Mouse (Mus musculus) CD8-positive naive resting alpha-beta T cell, adult 2 months (primary cell): ENCODE measurements around the gene Rpusd4.

Source experiments
- DNase-seq, 2 experiments: peaks; one replicate each; pipeline ENCODE4 v3.0.0; 2022; ENCODE audit warnings: low read depth in 2 of 2, low spot score in 2 of 2

Rpusd4 gene

DNA sequence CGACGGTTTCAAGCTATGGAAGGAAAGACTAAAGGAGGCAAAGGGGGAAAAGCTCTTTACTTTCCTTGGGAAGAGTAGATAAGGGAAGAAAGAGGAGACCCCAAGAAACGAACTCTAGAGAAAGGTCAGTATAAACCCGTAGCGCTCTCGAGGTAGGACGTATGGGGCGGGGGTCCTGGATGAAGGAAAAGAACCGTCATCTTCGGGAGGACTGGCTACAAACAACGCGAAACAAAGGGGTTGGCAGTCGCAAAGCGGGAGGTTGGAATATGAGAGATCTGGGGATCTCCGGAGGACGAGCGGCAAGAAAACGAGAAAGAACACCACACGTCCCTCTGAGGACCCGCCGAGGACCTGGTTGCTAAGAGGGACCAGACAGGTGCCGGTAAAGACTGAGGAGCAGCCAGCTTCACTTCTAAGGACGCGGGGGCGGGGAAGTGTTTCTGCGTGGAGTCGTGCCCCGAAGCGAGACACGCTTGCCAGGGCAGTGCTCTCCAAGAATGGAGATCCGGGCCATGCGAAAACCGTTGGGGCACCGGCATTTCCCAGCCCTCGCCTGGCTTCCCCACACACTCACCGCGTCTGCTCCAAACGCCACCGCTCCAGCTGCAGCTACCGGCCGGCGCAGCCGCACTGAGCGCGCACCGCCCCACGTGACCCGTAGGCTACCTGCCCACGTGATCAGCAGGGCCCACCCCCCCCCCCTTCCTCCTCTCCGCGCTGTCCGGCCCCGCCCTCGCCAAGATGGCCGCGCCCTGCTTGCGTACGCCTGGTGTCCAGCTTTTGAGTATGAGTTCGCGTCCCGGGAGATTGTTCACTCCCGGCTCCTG is at the start of gene Rpusd4, which contains the start of gene Fam118b:
Gene Rpusd4 (plus strand): TSS at position 720 of the 830 bp plus-strand sequence.
Gene Fam118b (minus strand): TSS at position 660 of the 830 bp plus-strand sequence.
- DNase-seq, result peak; percentile 85 to 86

DNA sequence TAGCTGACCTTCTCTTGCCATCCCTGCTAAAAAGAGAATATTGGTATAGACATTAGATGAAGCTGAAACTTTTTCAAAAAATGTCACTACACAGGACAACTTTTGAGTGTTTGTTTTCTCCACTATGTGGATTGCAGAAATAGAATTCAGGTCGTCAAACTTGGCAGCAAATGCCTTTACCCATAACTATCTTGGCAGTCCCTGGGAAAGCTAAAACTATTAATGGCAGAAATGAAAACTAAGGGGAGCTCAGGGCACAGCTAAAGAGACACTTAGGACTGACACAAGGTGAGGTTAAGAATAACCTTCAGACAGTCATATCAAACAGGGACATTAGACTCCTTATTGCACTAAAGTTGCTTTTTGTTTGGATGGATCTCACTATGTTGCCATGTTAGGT is 49.7 kb upstream of the Rpusd4 start:
- no peak for DNase-seq

DNA sequence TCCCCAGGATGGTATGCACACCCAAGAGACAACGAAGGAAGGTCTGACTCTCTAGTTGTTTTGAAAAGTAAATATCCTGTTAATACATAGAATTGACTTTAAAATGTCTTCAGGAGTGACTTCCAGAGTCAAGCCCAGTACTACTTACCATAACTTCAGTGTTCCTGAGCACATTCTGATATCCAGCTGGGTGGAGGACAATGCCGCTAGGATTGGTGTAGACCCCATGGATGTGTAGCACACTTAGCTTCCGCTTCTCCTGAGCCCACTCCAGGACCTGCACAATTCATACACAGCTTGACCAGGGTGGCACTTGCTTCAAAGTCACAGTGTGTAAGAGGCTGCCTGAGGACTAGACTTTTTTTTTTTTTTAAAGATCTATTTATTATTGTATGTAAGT is 44.2 kb upstream of the Rpusd4 start:
- no peak for DNase-seq

DNA sequence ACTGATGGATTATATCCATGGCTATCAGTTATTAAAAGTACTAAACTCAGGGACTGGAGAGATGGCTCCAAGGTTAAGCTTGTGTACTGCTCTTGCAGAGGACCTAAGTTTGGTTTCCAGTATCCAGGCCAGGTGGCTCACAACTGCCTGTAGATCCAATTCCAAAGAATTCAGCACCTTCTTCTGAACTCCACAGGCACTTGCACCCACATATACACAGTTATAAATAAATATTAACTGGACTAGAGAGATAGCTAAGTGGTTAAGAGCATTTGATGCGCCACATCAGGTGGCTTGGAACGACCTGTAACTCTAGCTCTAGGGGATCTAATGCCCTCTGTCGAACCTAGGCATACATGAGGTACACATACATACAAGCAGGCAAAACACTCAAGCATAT is 39.0 kb upstream of the Rpusd4 start:
- no peak for DNase-seq

DNA sequence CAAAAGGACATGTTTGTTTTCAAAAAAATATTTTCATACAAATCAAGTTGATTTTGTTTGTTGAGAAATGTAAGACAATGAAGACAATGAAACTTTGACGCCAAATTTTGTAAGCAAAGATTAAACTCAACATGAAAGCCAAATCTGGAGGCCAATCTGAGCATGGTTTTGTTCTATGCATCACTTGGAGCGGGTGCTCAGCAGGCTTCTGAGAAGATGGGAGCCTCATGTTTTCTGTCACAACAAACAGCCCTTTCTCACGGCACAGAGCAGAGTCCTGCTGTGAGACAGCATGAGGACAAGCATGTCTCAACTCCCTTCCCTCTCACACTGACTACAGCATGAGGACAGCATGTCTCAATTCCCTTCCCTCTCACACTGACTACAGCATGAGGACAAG is 31.7 kb upstream of the Rpusd4 start:
- no peak for DNase-seq

DNA sequence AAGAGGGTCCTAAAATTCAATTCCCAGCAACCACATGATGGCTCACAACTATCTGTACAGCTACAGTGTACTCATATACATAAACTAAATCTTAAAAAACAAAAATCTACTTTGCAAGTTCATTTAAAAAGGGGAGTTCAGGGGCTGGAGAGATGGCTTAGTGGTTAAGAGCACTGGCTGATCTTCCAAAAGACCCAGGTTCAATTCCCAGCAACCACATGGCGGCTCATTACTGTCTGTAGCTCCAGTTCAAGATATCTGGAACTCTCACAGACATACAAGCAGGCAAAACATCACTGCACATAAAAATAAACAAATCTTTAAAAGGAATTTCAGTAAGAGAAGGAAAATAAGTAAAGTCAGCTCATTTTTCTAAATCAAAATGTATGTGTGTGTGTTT is 29.3 kb upstream of the Rpusd4 start:
- DNase-seq, result no peak

DNA sequence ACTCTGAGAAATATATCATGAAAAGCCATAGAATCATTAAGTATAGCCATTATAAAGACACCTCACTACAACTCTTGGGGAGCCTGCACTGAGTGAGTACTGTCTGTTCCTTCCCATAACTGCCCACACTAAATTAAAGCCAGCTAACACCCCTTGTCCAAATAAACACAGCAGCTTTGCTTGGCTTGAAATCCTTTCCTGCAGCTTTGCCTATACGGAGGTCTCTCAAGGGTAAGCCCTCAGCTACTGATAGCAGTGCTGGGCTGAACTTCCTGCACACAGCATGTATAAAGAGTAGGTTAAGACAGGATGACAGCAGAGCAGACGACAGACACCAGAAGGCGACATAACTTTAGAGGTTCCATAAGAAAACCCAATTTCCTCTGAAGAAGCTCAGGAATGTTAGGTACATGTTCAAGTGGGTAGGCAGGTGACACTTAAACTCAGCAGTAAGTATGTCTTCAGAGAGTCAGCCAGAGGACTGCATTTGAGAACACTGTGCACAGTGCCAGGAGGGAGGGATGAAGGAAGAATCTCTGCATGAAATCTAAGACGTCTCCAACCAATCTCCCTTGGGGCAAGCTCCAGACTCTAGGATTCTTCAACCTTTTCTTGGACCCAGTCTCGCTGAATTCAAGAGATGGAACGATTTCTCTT is 28.6 kb upstream of the Rpusd4 start:
- DNase-seq, result no peak

DNA sequence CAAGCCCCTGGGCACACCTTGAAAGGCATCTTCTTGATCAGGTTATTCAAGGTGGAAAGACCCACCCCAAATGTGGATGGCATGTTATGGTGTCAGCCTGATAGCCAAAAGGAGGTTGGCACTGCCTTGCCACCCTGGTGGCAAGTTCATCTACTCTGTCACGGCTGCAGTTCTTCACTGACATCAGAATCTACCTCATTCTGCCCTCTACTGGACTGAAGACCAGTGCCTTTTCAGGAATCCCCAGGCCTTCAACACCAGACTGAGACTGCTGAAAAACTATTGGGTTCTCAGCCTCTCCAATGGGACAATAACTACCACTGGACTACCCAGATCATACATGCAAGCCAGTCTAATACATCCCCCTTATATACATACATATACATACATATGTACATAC is 27.9 kb upstream of the Rpusd4 start:
- DNase-seq, result no peak

DNA sequence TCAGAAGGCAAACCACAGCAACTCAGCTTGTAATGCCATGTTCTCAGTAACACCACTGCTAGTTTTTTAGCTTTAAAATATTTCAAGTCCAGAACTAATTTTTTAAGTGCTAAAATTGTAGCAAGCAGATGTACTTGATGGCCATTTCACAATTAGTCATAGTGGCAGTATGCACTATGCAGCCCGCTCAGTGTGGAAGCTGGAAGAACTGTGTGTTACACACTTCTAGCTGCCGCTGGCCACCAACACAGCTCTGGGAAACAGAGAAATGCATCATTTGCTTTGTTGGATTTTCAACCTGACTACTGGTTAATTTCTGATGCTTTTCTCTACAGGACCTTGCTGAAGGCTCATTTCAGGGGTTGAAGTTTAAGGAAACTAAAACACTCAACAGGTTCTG is 20.3 kb upstream of the Rpusd4 start:
- DNase-seq, result no peak

DNA sequence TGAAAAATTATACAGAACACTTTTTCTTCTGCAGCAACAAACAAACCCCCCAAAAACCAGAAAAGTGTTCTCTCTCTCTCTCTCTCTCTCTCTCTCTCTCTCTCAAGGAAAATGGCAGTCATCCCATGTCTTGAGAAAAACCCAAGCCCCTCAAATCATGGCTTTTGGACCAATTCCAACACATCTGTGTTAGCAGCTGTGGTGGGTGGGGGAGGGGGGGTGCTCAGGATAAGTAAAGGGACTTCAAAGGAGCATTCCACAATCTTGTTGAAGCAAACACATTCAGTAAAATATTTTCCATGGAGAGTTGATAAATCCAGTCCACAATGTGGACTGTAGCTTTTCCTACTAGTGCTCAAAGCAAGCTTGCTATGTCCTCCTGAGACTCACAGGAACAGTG is 18.2 kb upstream of the Rpusd4 start:
- DNase-seq, result no peak

DNA sequence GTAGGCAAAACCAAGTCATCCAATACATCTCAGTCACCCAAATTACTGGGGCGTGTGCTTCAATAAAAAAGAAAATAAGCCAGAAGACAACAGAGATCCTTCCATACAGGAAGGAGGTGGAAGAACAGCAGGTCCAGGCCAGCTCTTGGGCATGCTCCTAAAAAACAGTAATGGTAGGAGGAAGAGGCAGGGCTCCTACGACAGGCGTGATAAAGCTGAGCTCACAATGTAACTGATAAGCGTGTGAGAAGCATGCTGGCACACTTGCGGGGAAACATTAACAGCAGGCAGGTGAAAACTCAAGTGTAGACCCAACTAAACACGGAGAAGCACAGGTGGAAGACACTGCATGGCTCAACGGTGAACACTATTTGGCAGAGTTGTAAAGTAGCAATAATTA is 10.3 kb upstream of the Rpusd4 start:
- no peak for DNase-seq

DNA sequence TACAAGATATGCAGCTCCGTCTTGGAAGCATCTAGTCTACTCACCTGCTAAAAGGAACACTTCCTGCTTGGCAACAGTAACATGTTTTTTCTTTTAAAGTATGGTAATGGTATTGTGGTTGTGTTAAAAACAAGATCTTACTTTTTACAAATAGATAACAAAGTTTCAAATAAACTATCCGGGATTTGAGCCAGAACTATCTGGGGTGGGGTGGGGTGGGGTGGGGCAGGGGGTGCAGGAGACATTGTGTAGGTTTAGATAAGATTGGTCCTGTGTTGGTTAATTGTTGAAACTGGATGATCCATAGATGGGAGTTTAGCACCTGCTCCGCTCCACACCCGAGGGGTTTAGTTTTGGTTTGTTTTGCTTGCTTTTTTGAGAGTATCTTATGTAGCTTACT is 5.2 kb upstream of the Rpusd4 start:
- DNase-seq, result no peak

DNA sequence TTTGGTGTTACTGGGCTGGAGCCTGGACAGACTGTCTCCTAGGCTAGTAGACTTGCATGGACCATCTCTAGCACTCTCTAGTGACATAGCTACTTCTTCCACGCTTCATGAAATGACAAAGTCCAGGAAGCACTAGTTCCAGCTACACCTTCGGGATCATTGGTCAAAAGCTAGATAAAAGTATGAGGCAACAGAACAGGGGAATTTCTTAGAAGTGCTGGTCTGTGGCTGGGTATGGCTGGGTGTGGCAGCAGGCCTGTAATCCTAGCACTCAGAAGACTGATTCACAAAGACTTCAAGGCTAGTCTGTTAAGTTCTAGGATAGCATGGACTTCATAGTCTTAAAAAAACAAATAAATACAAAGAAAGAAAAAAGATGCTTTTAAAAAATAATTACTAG is 4.2 kb upstream of the Rpusd4 start:
- DNase-seq, result no peak

DNA sequence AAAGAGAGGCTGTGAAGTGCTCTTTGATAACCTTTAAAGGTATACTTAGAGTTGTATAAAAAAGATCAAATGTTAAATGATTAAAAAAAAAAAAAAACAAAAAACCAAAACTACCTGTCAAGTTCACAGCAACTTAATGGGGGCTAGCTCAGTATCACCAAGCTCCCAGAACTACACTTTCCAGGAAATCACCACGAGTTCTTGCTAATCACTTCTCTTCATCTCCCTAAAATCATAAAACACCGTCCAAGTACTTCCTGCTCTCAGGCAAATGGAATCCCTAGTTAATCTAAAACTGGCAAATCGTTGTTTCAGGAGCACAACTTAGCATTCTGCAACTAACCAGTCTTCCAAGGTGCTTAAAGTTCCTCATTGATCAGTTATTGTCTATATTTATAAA is 3.2 kb upstream of the Rpusd4 start:
- DNase-seq, result no peak

DNA sequence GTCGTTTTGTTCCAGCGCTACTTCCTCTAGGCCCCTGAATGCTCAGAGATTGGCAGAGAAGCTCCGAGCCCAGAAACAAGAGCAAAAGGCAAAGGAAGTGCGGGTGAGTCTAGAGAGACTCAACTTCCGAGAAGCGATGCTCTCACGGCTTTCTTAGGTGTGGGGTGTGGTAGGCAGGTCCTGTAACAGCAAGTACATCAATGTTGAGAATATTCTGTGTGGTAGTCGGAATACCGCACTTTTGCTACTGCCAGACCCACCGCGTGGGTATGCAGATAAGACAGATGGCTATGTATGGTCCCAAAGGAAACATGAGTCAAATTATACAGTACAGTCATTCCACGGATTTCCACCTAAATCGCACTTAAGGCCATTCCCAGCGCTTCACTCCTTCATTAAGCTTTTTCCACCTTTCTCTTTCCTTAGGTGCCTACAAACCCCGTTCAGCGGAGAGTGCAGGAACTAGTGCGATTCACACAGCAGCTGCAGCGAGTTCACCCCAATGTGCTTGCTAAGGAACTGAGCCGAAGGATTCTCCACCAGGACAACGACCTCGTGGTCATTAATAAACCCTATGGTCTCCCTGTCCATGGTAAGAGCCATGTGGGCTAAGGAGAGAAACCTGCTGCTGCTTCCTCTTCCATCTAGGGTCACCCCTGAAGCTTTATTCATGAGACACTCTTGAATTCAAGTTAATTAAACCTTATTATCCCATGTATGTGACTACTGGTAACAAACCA is 481 bp downstream of the Rpusd4 start:
- DNase-seq, result no peak

DNA sequence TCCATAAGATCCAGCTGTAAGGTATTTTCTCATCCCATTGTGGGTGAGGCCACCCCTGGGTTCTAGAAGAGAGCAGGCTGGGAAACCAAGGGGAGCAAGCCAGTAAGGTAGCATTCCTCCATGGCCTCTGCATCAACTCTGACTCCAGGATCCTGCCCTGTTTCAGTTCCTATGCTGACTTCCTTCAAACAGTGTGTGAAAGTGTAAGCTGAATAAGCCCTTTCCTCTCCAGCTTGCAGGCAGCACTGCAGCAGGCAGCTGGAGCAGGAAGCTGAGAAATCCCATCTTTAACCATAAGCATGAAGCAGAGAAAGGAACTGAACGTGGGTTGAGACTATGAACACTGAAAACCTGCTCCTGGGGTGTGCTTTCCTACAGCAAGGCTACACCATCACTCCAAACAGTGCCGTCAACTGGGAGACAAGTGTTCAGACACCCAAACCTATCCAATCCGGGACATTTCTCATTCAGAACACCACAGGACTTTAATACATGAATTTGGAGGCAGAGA is 10.2 kb downstream of the Rpusd4 start:
- no peak for DNase-seq

DNA sequence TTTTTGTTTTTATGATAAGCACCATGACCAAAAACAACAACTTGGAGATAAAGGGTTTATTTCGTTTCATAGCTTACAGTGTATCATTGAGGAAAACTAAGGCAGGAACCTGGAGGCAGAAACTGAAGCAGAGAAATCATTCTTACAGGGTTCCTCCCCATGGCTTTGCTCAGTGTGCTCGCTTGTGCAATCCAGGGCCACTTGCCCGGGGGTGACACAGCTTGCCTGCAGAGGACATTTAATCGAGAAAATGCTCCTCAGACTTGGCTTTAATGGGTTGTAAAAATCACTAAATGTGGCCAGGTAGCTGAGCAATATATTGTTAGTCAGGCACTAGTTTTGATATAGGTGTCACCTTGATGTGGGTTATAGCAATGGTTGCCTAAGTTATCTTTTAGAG is 10.8 kb downstream of the Rpusd4 start:
- no peak for DNase-seq

DNA sequence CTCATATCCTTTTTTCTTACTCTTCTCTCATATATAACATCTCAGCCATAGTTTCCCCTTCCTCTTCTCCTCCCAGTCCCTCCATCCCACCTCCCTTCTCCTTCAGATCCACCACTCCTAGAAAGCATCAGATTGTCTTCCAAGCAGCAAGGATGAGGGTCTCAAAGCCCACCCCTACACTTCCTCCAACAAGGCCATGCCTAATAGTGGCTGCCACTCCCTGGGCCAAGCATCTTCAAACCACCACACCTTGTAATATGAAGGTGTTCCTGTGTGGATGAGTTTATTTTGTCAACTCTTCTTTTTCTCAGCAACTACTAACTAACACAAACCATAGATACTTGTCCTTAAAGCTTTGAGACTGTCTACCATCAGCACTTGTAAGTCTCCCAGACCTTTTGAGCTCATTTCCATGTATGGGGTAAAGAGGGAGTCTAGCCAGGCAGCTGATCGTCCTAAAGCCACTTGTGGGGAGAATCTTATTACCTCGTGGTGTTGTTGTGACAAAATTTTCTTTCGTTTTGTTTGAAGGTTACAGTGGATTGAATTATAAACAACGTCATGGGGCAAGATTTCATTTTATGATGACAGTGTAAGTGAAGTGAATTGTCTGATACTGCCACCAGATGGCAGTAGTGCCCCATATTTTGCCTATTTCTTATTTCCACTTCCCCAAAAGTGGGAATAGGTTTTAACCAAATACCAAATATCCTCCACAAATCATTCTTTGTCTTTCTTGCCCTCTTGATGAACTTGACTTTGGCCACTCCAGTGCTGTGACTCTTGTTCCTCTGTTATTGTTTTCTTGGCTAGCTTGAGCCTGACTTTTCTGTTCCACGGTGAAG is 14.6 kb downstream of the Rpusd4 start:
- DNase-seq, result peak; percentile 27 to 58

DNA sequence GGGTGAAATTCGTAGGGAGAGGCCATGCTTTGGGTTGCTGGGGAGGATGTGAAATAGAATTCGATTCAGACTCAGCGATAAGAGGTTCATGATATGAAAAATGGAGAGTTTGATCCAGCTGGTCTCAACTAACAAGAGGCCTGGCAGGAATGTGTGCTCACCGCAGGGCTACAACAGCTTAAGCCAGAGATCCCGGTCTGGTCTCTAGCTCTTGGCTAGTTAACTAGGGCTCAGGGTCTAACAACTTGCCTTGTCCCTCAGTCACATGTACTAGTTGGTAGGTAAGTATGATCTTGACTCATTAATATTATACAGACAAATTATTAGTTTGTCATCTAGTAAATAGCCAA is 15.2 kb downstream of the Rpusd4 start:
- DNase-seq, result no peak

DNA sequence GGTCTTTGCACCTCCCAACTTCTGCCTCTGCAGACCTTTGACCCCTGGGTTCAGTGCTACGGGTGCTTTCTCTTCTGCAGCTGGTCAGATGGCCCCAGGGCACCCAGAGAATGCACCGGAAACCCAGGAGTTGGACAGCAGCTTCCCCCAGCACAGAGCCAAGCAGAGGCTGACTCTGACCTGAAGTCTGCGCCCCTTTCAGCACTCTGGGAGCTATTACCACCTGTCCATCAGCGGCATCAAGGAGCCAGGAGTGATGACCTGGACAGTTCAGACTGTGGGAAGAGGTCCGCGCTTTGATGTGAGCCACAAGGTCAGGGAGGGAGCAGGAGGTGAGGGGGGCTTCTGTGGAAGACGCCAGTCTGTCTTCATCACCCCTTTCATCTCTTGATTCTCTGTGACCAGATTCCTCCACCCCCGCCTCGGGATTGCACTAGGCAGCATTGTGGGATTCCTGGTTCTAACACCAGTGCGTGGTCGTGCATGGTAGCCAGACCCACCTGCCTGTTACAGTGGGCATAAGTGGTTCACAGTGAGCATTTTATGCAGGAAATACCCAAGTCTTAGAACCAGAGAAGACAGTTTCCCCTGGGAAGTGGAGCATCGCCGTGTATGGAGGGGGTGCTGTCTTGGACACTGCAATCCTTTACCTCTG is 15.9 kb downstream of the Rpusd4 start:
- no peak for DNase-seq

DNA sequence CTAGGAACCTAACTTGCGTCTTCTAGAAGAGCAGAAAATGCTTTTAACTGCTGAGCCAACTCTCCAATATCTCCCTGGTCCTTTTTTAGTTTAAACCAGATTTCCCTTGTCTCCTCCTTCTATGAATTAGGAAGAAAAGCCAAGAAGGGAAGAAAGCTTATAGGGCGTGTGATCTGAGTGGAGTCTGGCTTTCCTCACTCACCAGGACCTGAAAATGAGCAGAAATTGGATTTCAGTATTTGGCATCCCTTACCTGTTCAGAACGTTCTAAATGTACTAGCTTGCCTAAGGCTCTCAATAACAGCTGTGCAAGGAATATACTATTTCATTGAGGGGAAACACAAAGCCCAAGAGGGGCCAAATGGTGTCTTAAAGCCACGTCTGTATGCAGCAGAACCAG is 16.7 kb downstream of the Rpusd4 start:
- no peak for DNase-seq
